Mouse (Mus musculus) forebrain, postnatal 0 days (tissue): Measurements from ENCODE around the gene Gm5767. TPM values are rescaled to one million over a fixed set of nuclear protein-coding genes. Genes with fewer than 3 reads are reported as not detected.
"Not testable (repeated sequence)": the region's sequence is repeated elsewhere in the genome, so short reads cannot be mapped to it uniquely, and the experiment has no call there.

ENCODE experiments used
- ATAC-seq: fragments of 200-750 bp; cut with Nextera tagmentation; 2 replicates; pipeline ENCODE4 v1.8.0; 2017; ENCODE audit warnings: mild to moderate bottlenecking, moderate library complexity
- DNase-seq: peaks from one replicate; pipeline ENCODE4 v3.0.0-alpha.2; 2015
- H3K27ac ChIP-seq: fragments of 300-500 bp; sonication (generic); 2 replicates; pipeline ENCODE4 v1.5.1; 2014; ENCODE audit warnings: low read depth, mild to moderate bottlenecking, antibody characterized with exemption, low read length, moderate library complexity, mixed read lengths
- H3K27me3 ChIP-seq: fragments of 300-500 bp; sonication (generic); 2 replicates; pipeline ENCODE4 v1.6.1; 2014; ENCODE audit warnings: mild to moderate bottlenecking, low read length, mixed read lengths; ENCODE audit not compliant: insufficient read depth
- H3K36me3 ChIP-seq: fragments of 300-500 bp; sonication (generic); 2 replicates; pipeline ENCODE4 v1.6.1; 2014; ENCODE audit warnings: mild to moderate bottlenecking, moderate library complexity; ENCODE audit not compliant: insufficient read depth
- H3K4me1 ChIP-seq: fragments of 300-500 bp; sonication (generic); 2 replicates; pipeline ENCODE4 v1.6.1; 2014; ENCODE audit warnings: antibody characterized with exemption; ENCODE audit not compliant: insufficient read depth
- H3K4me2 ChIP-seq: fragments of 300-500 bp; sonication (generic); 2 replicates; pipeline ENCODE4 v1.6.1; 2014; ENCODE audit warnings: low read depth, mild to moderate bottlenecking, moderate library complexity
- H3K4me3 ChIP-seq: fragments of 300-500 bp; sonication (generic); 2 replicates; pipeline ENCODE4 v1.5.1; 2014; ENCODE audit warnings: low read depth, low read length, mixed read lengths
- H3K9ac ChIP-seq: fragments of 300-500 bp; sonication (generic); 2 replicates; pipeline ENCODE4 v1.6.1; 2014; ENCODE audit warnings: mild to moderate bottlenecking
- H3K9me3 ChIP-seq: fragments of 300-500 bp; sonication (generic); 2 replicates; pipeline ENCODE4 v1.6.1; 2016; ENCODE audit warnings: low read length
- CTCF ChIP-seq: sonication (generic); IDR thresholded peaks from 2 replicates; pipeline ENCODE4 v1.5.1; 2016; ENCODE audit warnings: antibody characterized with exemption, control low read depth, low read depth
- WGBS: fragments of 180-500 bp; shearing (Covaris S2); extraction: QIAGEN DNeasy Blood & Tissue Kit; methylation state at CpG from one replicate; pipeline ENCODE4 v1.1.7; 2014; 5-methylcytosine and 5-hydroxymethylcytosine counted together
- polyA plus RNA-seq: library from polyadenylated mRNA; unstranded; fragments of >200 nt; fragmentation: Nextera tagmentation; extraction: Ambion mirVana; gene quantifications from 2 replicates; pipeline ENCODE4 v1.2.1, GENCODE M21; 2015
- total RNA-seq: library from RNA; depleted of rRNA; stranded (reverse); fragments of >200 nt; gene quantifications from 2 replicates; pipeline ENCODE4 v1.2.3, GENCODE M21; 2014; rRNA removed

The Gm5767 gene
- total and polyA plus RNA-seq, 2 experiments from 2014 or later, result not detected

- no peak for ATAC-seq
- DNase-seq, result no peak
- Histone ChIP-seq H3K9me3 (no peaks in the 10 kb centered on the region), H3K9ac (no peak overlapping the region), H3K36me3 (no peaks in the 10 kb centered on the region), H3K4me1 (no peaks in the 10 kb centered on the region), H3K27ac (no peak overlapping the region), H3K4me3 (no peak overlapping the region), H3K4me2 (no peak overlapping the region), H3K27me3 (no peaks in the 10 kb centered on the region)
- no peak for TF ChIP-seq CTCF
- WGBS, result 78% methylated on average over 3 of the region's 3 CpGs
These were observed 43.5 kb downstream of the Gm5767 start for GRCm38 (mm10) chr16:8724031-8724430.

- DNase-seq (no peak), ATAC-seq (no peak)
- Histone ChIP-seq H3K27ac (no peak overlapping the region), H3K4me1 (peaks cover 4% of the 10 kb centered on the region), H3K9ac (no peak overlapping the region), H3K36me3 (no peaks in the 10 kb centered on the region), H3K4me3 (no peak overlapping the region), H3K4me2 (no peak overlapping the region), H3K9me3 (no peaks in the 10 kb centered on the region), H3K27me3 (no peaks in the 10 kb centered on the region)
- TF ChIP-seq CTCF, result no peak
- WGBS, result 93% methylated on average over 2 of the region's 2 CpGs
These were observed 45.2 kb downstream of the Gm5767 start for GRCm38 (mm10) chr16:8725807-8726206.

- TF ChIP-seq CTCF, result no peak
- Histone ChIP-seq H3K36me3 (no peaks in the 10 kb centered on the region), H3K9ac (no peak overlapping the region), H3K4me2 (no peak overlapping the region), H3K4me1 (peaks cover 6% of the 10 kb centered on the region), H3K4me3 (no peak overlapping the region), H3K9me3 (no peaks in the 10 kb centered on the region), H3K27me3 (no peaks in the 10 kb centered on the region), H3K27ac (no peak overlapping the region)
- 88% methylated on average over 5 of the region's 5 CpGs for WGBS
- no peak for DNase-seq
- ATAC-seq, result no peak
These were observed 47.7 kb downstream of the Gm5767 start for GRCm38 (mm10) chr16:8728111-8728748.

- H3K4me1 ChIP-seq, result peaks cover 11% of the 10 kb centered on the region
- H3K9me3 ChIP-seq, result no peaks in the 10 kb centered on the region
- H3K27me3 ChIP-seq, result no peaks in the 10 kb centered on the region
- DNase-seq, result no peak
- TF ChIP-seq CTCF, result no peak
- WGBS, result 87% methylated on average over 7 of the region's 7 CpGs
- no peak for ATAC-seq
- H3K36me3 ChIP-seq, result no peaks in the 10 kb centered on the region
- H3K27ac ChIP-seq, result no peak overlapping the region
- H3K4me3 ChIP-seq, result no peak overlapping the region
- H3K9ac ChIP-seq, result no peak overlapping the region
- no peak overlapping the region for H3K4me2 ChIP-seq
These were observed 51.1 kb downstream of the Gm5767 start for GRCm38 (mm10) chr16:8731630-8732029.

- DNase-seq, H3K9me3 ChIP-seq, H3K4me3 ChIP-seq, H3K9ac ChIP-seq, ATAC-seq, H3K4me2 ChIP-seq, H3K36me3 ChIP-seq, H3K27me3 ChIP-seq, H3K27ac ChIP-seq: not testable (repeated sequence)
- WGBS, result 87% methylated on average over 3 of the region's 4 CpGs
- H3K4me1 ChIP-seq, result peaks cover 14% of the 10 kb centered on the region
These were observed 51.9 kb downstream of the Gm5767 start for GRCm38 (mm10) chr16:8732450-8732849.

Other genes with a start within 250 kb of the Gm5767 start
- gene Mettl22, start 210.0 kb upstream of the Gm5767 start, total RNA-seq, result 34.8 and 61.6 TPM in 2 replicates
- gene Mettl22, start 210.0 kb upstream of the Gm5767 start, polyA plus RNA-seq, result 85.9 and 94.3 TPM in 2 replicates
- gene Abat, start 167.3 kb upstream of the Gm5767 start, total RNA-seq, result 76.1 and 104 TPM in 2 replicates
- gene Abat, start 167.3 kb upstream of the Gm5767 start, polyA plus RNA-seq, result 54.9 and 69.4 TPM in 2 replicates
- 32.0 and 36.5 TPM in 2 replicates for gene Pmm2, start 43.1 kb upstream of the Gm5767 start, total RNA-seq
- 24.6 and 27.3 TPM in 2 replicates for gene Pmm2, start 43.1 kb upstream of the Gm5767 start, polyA plus RNA-seq
- gene Tmem186, start 43.1 kb upstream of the Gm5767 start, total RNA-seq, result 19.3 and 22.9 TPM in 2 replicates
- gene Tmem186, start 43.1 kb upstream of the Gm5767 start, polyA plus RNA-seq, result 11.7 and 16.3 TPM in 2 replicates
- 144 and 155 TPM in 2 replicates for gene Carhsp1, start 8.6 kb upstream of the Gm5767 start, total RNA-seq
- 135 and 142 TPM in 2 replicates for gene Carhsp1, start 8.6 kb upstream of the Gm5767 start, polyA plus RNA-seq
- 119 and 200 TPM in 2 replicates for gene Usp7, start 111.5 kb downstream of the Gm5767 start, total RNA-seq
- 14.5 and 18.9 TPM in 2 replicates for gene Usp7, start 111.5 kb downstream of the Gm5767 start, polyA plus RNA-seq
- gene 1810013L24Rik, start 149.3 kb downstream of the Gm5767 start, total RNA-seq, result 63.7 and 80.2 TPM in 2 replicates
- gene 1810013L24Rik, start 149.3 kb downstream of the Gm5767 start, polyA plus RNA-seq, result 8.2 and 15.9 TPM in 2 replicates